ENCODE assay signal across 17 mouse cellular contexts in the genomic region with DNA sequence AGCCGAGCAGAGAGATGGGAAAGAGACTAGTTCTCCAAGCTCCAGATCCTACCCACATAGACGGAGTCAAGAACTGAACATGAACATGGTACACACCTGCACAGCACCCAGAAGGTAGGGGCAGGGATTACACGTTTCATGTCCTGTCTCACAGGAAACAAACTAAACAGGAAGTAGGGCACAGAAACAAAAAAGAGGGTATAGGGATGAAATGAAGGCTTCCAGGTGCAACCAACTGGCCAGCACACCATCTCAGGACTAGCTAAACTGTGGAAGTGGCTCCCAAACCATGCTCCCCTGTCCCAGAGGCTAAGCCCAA. TPM values are rescaled to one million over a fixed set of nuclear protein-coding genes. Genes with fewer than 3 reads are reported as not detected.
A peak's percentile ranks its signal among the peaks of the same experiment; 100 is the strongest.
DNase-seq lines count a peak whose midpoint lies in the region; ATAC-seq and TF ChIP-seq lines count a peak whose summit lies in the region.
"Had no signal": no experiment of that assay in that cellular context is flagged by ENCODE, and none has a peak within 500 bp of the region (broad histone marks: within the 10 kb centered on the region; RNA-seq: fewer than 3 reads in every experiment).

No protein-coding gene starts in this region.

- H3K4me1 ChIP-seq in heart, embryonic 11.5 days (ENCODE audit: control insufficient read depth, insufficient read depth, low read length) = no peaks in the 10 kb centered on the region; the same call in 1 of the 2 replicates
- peaks cover 15% of the 10 kb centered on the region for H3K4me1 ChIP-seq in thymus, adult 2 months (replicated peaks; ENCODE audit: control insufficient read depth, insufficient read depth, low read length)
- H3K4me1 ChIP-seq: forebrain, embryonic 10.5 days; intestine, embryonic 15.5 days; midbrain, embryonic 12.5 days; stomach, embryonic 15.5 days had no signal

- TF ChIP-seq CTCF in thymus, adult 2 months (IDR thresholded peaks at IDR 0.05; ENCODE audit: borderline replicate concordance, control insufficient read depth, extremely low read depth, insufficient read depth, low read length, poor library complexity) = no peak

- WGBS in heart, embryonic 11.5 days (ENCODE audit: insufficient replicate concordance) = 83% methylated on average over 3 of the region's 3 CpGs
- 42% methylated on average over 3 of the region's 3 CpGs for WGBS in thymus, adult 2 months

- no peak overlapping the region for H3K4me2 ChIP-seq in heart, embryonic 11.5 days
- H3K4me2 ChIP-seq: intestine, embryonic 15.5 days; midbrain, embryonic 12.5 days; stomach, embryonic 15.5 days had no signal

- H3K9ac ChIP-seq in heart, embryonic 11.5 days (ENCODE audit: low read depth, low read length) = no peak overlapping the region
- H3K9ac ChIP-seq: intestine, embryonic 15.5 days; liver, embryonic 14.5 days; midbrain, embryonic 12.5 days; stomach, embryonic 15.5 days had no signal

- DNase-seq in heart, postnatal 14 days = no peak
- peak; percentile 37 for DNase-seq in thymus, adult 2 months
- DNase-seq in thymus, adult 18-20 months = no peak
- no peak for DNase-seq in liver
- DNase-seq: lung, postnatal 14 days; right cerebral cortex, postnatal 14 days had no signal

- peaks cover 5% of the 10 kb centered on the region; the same call in 1 of the 2 replicates for H3K36me3 ChIP-seq in heart, embryonic 11.5 days (ENCODE audit: control insufficient read depth, insufficient read depth, low read length)
- peaks cover 8% of the 10 kb centered on the region; the same call in 1 of the 2 replicates for H3K36me3 ChIP-seq in thymus, adult 2 months (ENCODE audit: control insufficient read depth, insufficient read depth, low read length)

- no peak for TF ChIP-seq POLR2A in thymus, adult 2 months (IDR thresholded peaks at IDR 0.05; ENCODE audit: control insufficient read depth, extremely low read depth, insufficient read depth, low read length, poor library complexity)

- intact Hi-C loops in heart, postnatal 14 days (cut with DNase I) = loop anchor here (5.0 kb wide), 1 partner anchor 35 kb away; no protein-coding TSS in a partner anchor

- peak overlapping the region; percentile 25 for H3K27ac ChIP-seq in heart, embryonic 11.5 days (ENCODE audit: low read depth, low read length)
- H3K27ac ChIP-seq in thymus, adult 2 months (ENCODE audit: control insufficient read depth, insufficient read depth, low read length) = peak overlapping the region; percentile 65
- H3K27ac ChIP-seq: forebrain, embryonic 10.5 days; intestine, embryonic 15.5 days; kidney, postnatal 0 days; liver, embryonic 14.5 days; midbrain, embryonic 12.5 days; stomach, embryonic 15.5 days had no signal

- H3K4me3 ChIP-seq in heart, embryonic 11.5 days (ENCODE audit: low read depth, low read length) = no peak overlapping the region
- no peak overlapping the region for H3K4me3 ChIP-seq in thymus, adult 2 months (ENCODE audit: control insufficient read depth, insufficient read depth, low read length)
- H3K4me3 ChIP-seq: forebrain, embryonic 10.5 days; intestine, embryonic 15.5 days; midbrain, embryonic 12.5 days; myocyte; stomach, embryonic 15.5 days had no signal

- no peaks in the 10 kb centered on the region for H3K27me3 ChIP-seq in heart, embryonic 11.5 days (ENCODE audit: control insufficient read depth, insufficient read depth, low read length)
- H3K27me3 ChIP-seq in thymus, adult 2 months (ENCODE audit: control insufficient read depth, insufficient read depth, low read length) = no peaks in the 10 kb centered on the region
- H3K27me3 ChIP-seq: intestine, embryonic 15.5 days; midbrain, embryonic 12.5 days; stomach, embryonic 15.5 days had no signal

- no peaks in the 10 kb centered on the region for H3K9me3 ChIP-seq in heart, embryonic 11.5 days (replicated peaks; ENCODE audit: control insufficient read depth, low read length)
- H3K9me3 ChIP-seq: forebrain, embryonic 10.5 days; intestine, embryonic 15.5 days; midbrain, embryonic 12.5 days; stomach, embryonic 15.5 days had no signal

- no peak for ATAC-seq in heart, embryonic 11.5 days (replicated peaks; ENCODE audit: insufficient number of reproducible peaks, low FRiP score, low TSS enrichment)
- 0 out of 2 replicates have a peak, but pooled peaks have one; percentile 19 for ATAC-seq in neutrophil, adult 5-6 weeks (ENCODE audit: extremely low read depth, insufficient number of reproducible peaks, low FRiP score, poor library complexity, severe bottlenecking)
- ATAC-seq in erythroblast, adult 5-6 weeks (replicated peaks; ENCODE audit: low FRiP score, poor library complexity, severe bottlenecking) = no peak
- ATAC-seq: intestine, embryonic 15.5 days had no signal

RNA-seq across cellular contexts. Expression of a gene that starts 55.9 kb away (rescaled TPM):
- 8.5 and 16.1 TPM in 2 replicates for polyA plus RNA-seq in heart, embryonic 11.5 days (2014; fragmentation: Nextera tagmentation; extraction: Ambion mirVana)
- 10 to 100 TPM in 1 of 2 experiments, 1 to 10 TPM in 1; 8.8 to 13.1 TPM for total RNA-seq in heart, postnatal 14 days (2021)
- polyA plus RNA-seq in thymus, adult 2 months (2012; rRNA removed) = 12.1 and 15.3 TPM in 2 replicates
- 19.1 and 21.9 TPM in 2 replicates for total RNA-seq in neutrophil, adult 5-6 weeks (2017)
- total RNA-seq in erythroblast, adult 5-6 weeks (2015; ENCODE audit: low replicate concordance) = 0.58 and 11.5 TPM in 2 replicates
- 11.2 and 18.7 TPM in 2 replicates for total RNA-seq in erythroblast, adult 5-6 weeks (2017; ENCODE audit: low replicate concordance)

RNA-seq across cellular contexts. Expression of a gene that starts 56.1 kb away (rescaled TPM):
- 22.3 and 25.0 TPM in 2 replicates for polyA plus RNA-seq in heart, embryonic 11.5 days (2014; fragmentation: Nextera tagmentation; extraction: Ambion mirVana)
- 10 to 100 TPM; 11.0 to 13.8 TPM for total RNA-seq in heart, postnatal 14 days (2021)
- 34.0 and 42.9 TPM in 2 replicates for polyA plus RNA-seq in thymus, adult 2 months (2012; rRNA removed)
- 8.3 and 14.0 TPM in 2 replicates for total RNA-seq in neutrophil, adult 5-6 weeks (2017)
- 5.6 and 18.3 TPM in 2 replicates for total RNA-seq in erythroblast, adult 5-6 weeks (2015; ENCODE audit: low replicate concordance)
- 4.5 and 5.3 TPM in 2 replicates for total RNA-seq in erythroblast, adult 5-6 weeks (2017; ENCODE audit: low replicate concordance)

RNA-seq across cellular contexts. Expression of a gene that starts 56.3 kb away (rescaled TPM):
- 0.84 TPM in 1 of 2 replicates, not detected in the other for polyA plus RNA-seq in heart, embryonic 11.5 days (2014; fragmentation: Nextera tagmentation; extraction: Ambion mirVana)
- 1 to 10 TPM in 1 of 2 experiments, under 1 TPM in 1; 0.85 to 1.2 TPM for total RNA-seq in heart, postnatal 14 days (2021)
- not detected in 2 replicates for polyA plus RNA-seq in thymus, adult 2 months (2012; rRNA removed)
- total RNA-seq in neutrophil, adult 5-6 weeks (2017) = not detected in 2 replicates
- 2.7 TPM in 1 of 2 replicates, not detected in the other for total RNA-seq in erythroblast, adult 5-6 weeks (2015; ENCODE audit: low replicate concordance)
- total RNA-seq in erythroblast, adult 5-6 weeks (2017; ENCODE audit: low replicate concordance) = not detected in 2 replicates
- polyA plus RNA-seq: brain, embryonic 14.5 days; kidney, postnatal 0 days; myocyte; stomach, embryonic 15.5 days had no signal
